8 mouse cellular contexts compared by ENCODE assay signal in the genomic region with DNA sequence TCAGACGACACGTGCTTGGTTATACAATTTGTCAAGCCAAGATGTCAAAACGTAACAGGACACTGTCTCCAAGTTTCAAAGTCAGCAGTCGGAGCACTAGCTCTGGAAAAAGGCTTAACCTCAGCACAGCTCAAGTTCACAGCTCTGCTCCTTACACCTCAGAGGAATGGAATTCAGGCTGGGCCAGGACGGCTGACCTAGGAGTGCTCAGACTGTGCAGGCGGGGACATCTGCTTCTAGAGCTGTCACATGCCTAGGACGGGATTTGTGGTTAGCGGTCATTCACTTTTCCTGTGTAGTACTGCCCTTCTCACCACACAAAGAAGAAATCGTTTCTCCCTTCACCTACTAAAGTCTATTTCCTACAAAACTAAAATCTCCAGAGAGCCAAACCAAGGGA. TPM values are rescaled to one million over a fixed set of nuclear protein-coding genes. Genes with fewer than 3 reads are reported as not detected.
DNase-seq lines count a peak whose midpoint lies in the region; ATAC-seq and TF ChIP-seq lines count a peak whose summit lies in the region.

No protein-coding gene starts in this region.

- H3K4me3 ChIP-seq in heart, adult 2 months = no peak overlapping the region
- H3K4me3 ChIP-seq in kidney, embryonic 16.5 days (ENCODE audit: low read length) = no peak overlapping the region
- H3K4me3 ChIP-seq in cerebellum, adult 2 months (replicated peaks; ENCODE audit: insufficient read depth, low read depth, low read length) = no peak overlapping the region

- no peaks in the 10 kb centered on the region for H3K27me3 ChIP-seq in heart, adult 2 months (ENCODE audit: control insufficient read depth, insufficient read depth, low read length)
- no peaks in the 10 kb centered on the region for H3K27me3 ChIP-seq in kidney, embryonic 16.5 days (ENCODE audit: insufficient read depth, low read length)
- no peaks in the 10 kb centered on the region for H3K27me3 ChIP-seq in cerebellum, adult 2 months (ENCODE audit: control insufficient read depth, insufficient read depth, low read length)

- H3K9ac ChIP-seq in heart, adult 2 months (ENCODE audit: low read depth, low read length) = no peak overlapping the region
- H3K9ac ChIP-seq in kidney, embryonic 16.5 days (replicated peaks; ENCODE audit: low read length) = no peak overlapping the region

- WGBS in heart, adult 2 months = 13% methylated on average over 9 of the region's 9 CpGs
- 7% methylated on average over 9 of the region's 9 CpGs for WGBS in kidney, embryonic 16.5 days
- WGBS in cerebellum, adult 2 months = 39% methylated on average over 9 of the region's 9 CpGs

- no peak for TF ChIP-seq EP300 in heart, adult 2 months (IDR thresholded peaks at IDR 0.05; ENCODE audit: insufficient read depth, low read depth, low read length)

- H3K4me1 ChIP-seq in heart, adult 2 months (ENCODE audit: control insufficient read depth, insufficient read depth, low read length) = no peaks in the 10 kb centered on the region; the same call in 1 of the 2 replicates
- peaks cover 12% of the 10 kb centered on the region; the same call in 1 of the 2 replicates for H3K4me1 ChIP-seq in kidney, embryonic 16.5 days (ENCODE audit: insufficient read depth, low read length)
- no peaks in the 10 kb centered on the region for H3K4me1 ChIP-seq in cerebellum, adult 2 months (ENCODE audit: control insufficient read depth, insufficient read depth, low read length)

- peak; percentile 27 for DNase-seq in urinary bladder, postnatal 25 days (ENCODE audit: low spot score)
- no peak for DNase-seq in urinary bladder, postnatal 4 days (ENCODE audit: low spot score in 2 of 2)
- DNase-seq in heart, adult 2 months = peak; percentile 38 to 74
- DNase-seq in retina, embryonic 14.5 days (ENCODE audit: low spot score) = peak; percentile 61
- DNase-seq in spleen, postnatal 36 days (ENCODE audit: low spot score in 2 of 2) = no peak
- DNase-seq in cerebellum, adult 2 months = no peak
- DNase-seq in B cell, adult 2 months = no peak

- ATAC-seq in kidney, embryonic 16.5 days (ENCODE audit: low FRiP score, low TSS enrichment) = peak; percentile 91

- no peak overlapping the region for H3K4me2 ChIP-seq in kidney, embryonic 16.5 days (replicated peaks; ENCODE audit: low read depth, low read length)

- TF ChIP-seq CTCF in heart, adult 2 months (IDR thresholded peaks at IDR 0.05) = no peak
- no peak for TF ChIP-seq CTCF in cerebellum, adult 2 months (IDR thresholded peaks at IDR 0.05; ENCODE audit: borderline replicate concordance, insufficient read depth, low read depth, low read length)

- H3K79me2 ChIP-seq in heart, adult 2 months (replicated peaks; ENCODE audit: control insufficient read depth, insufficient read depth, low read length) = no peaks in the 10 kb centered on the region

- H3K27ac ChIP-seq in heart, adult 2 months = peak overlapping the region; percentile 78
- H3K27ac ChIP-seq in kidney, embryonic 16.5 days (ENCODE audit: low read length) = no peak overlapping the region
- H3K27ac ChIP-seq in cerebellum, adult 2 months (ENCODE audit: insufficient read depth, low read length) = no peak overlapping the region

- TF ChIP-seq POLR2A in heart, adult 2 months (IDR thresholded peaks at IDR 0.05; ENCODE audit: insufficient read depth, low read depth, low read length) = no peak
- no peak for TF ChIP-seq POLR2A in cerebellum, adult 2 months (IDR thresholded peaks at IDR 0.05; ENCODE audit: borderline replicate concordance, insufficient read depth, low read length)

- intact Hi-C loops in heart, adult 2 months (cut with DNase I) = loop anchor here (5.0 kb wide), 2 partner anchors 33 to 48 kb away; partner anchors contain the start of gene Laptm4a

- H3K9me3 ChIP-seq in kidney, embryonic 16.5 days (ENCODE audit: low read length) = no peaks in the 10 kb centered on the region

- H3K36me3 ChIP-seq in heart, adult 2 months (ENCODE audit: control insufficient read depth, insufficient read depth, low read length) = no peaks in the 10 kb centered on the region
- H3K36me3 ChIP-seq in kidney, embryonic 16.5 days (ENCODE audit: insufficient read depth, low read length) = no peaks in the 10 kb centered on the region

RNA-seq across cellular contexts. Expression of gene Wdr35, which starts 3.9 kb away (rescaled TPM):
- 1 to 10 TPM; 9.0 to 9.5 TPM for total RNA-seq in heart, adult 2 months (2021)
- 3.4 and 5.9 TPM in 2 replicates for polyA plus RNA-seq in heart, adult 2 months (2012; rRNA removed)
- polyA plus RNA-seq in kidney, embryonic 16.5 days (2015; fragmentation: Nextera tagmentation; extraction: Ambion mirVana) = 21.0 and 22.3 TPM in 2 replicates
- polyA plus RNA-seq in cerebellum, adult 2 months (2012; rRNA removed) = 14.4 and 15.1 TPM in 2 replicates

RNA-seq across cellular contexts. Expression of gene Matn3, which starts 22.1 kb away (rescaled TPM):
- total RNA-seq in heart, adult 2 months (2021) = not detected
- polyA plus RNA-seq in heart, adult 2 months (2012; rRNA removed) = not detected in 2 replicates
- polyA plus RNA-seq in kidney, embryonic 16.5 days (2015; fragmentation: Nextera tagmentation; extraction: Ambion mirVana) = 0.53 and 0.57 TPM in 2 replicates
- polyA plus RNA-seq in cerebellum, adult 2 months (2012; rRNA removed) = not detected in 2 replicates

RNA-seq across cellular contexts. Expression of gene Laptm4a, which starts 48.4 kb away (rescaled TPM):
- 100 to 1,000 TPM; 366 to 372 TPM for total RNA-seq in heart, adult 2 months (2021)
- polyA plus RNA-seq in heart, adult 2 months (2012; rRNA removed) = 314 and 519 TPM in 2 replicates
- polyA plus RNA-seq in kidney, embryonic 16.5 days (2015; fragmentation: Nextera tagmentation; extraction: Ambion mirVana) = 327 and 343 TPM in 2 replicates
- 258 and 268 TPM in 2 replicates for polyA plus RNA-seq in cerebellum, adult 2 months (2012; rRNA removed)

RNA-seq across cellular contexts. Expression of gene Ttc32, which starts 60.0 kb away (rescaled TPM):
- total RNA-seq in heart, adult 2 months (2021) = 10 to 100 TPM; 26.1 to 31.4 TPM
- 13.8 and 15.7 TPM in 2 replicates for polyA plus RNA-seq in heart, adult 2 months (2012; rRNA removed)
- 23.4 and 25.1 TPM in 2 replicates for polyA plus RNA-seq in kidney, embryonic 16.5 days (2015; fragmentation: Nextera tagmentation; extraction: Ambion mirVana)
- 6.3 and 6.5 TPM in 2 replicates for polyA plus RNA-seq in cerebellum, adult 2 months (2012; rRNA removed)

Comparison
In these comparisons a context has a peak if more than half of its experiments do, and no peak if none do; other contexts are left out.
1. DNase-seq: peak in urinary bladder, postnatal 25 days (single experiment), heart, adult 2 months (2 of 2) and retina, embryonic 14.5 days (single experiment); none in urinary bladder, postnatal 4 days (0 of 2), spleen, postnatal 36 days (0 of 2), cerebellum, adult 2 months (0 of 2) and B cell, adult 2 months (0 of 2).